12 mouse cellular contexts compared by ENCODE assay signal in genomic region chr12:13883317-13883716, GRCm38 (mm10).
"Had no signal": no experiment of that assay in that cellular context is flagged by ENCODE, and none has a peak within 500 bp of the region (broad histone marks: within the 10 kb centered on the region; RNA-seq: fewer than 3 reads in every experiment).

No protein-coding gene starts in this region.

- H3K9me3 ChIP-seq: liver, embryonic 13.5 days; midbrain, embryonic 12.5 days had no signal

- H3K4me3 ChIP-seq: liver, embryonic 13.5 days; midbrain, embryonic 12.5 days had no signal

- H3K27me3 ChIP-seq: liver, embryonic 13.5 days; midbrain, embryonic 12.5 days had no signal

- H3K4me2 ChIP-seq: liver, embryonic 13.5 days; midbrain, embryonic 12.5 days had no signal

- DNase-seq: kidney, adult 9 months; kidney, postnatal 14 days; kidney, postnatal 4 days; liver, embryonic 13.5 days; lung, adult 2 months; right cerebral cortex, postnatal 4 days; thymus, adult 2 months; thymus, postnatal 14 days; thymus, postnatal 4 days had no signal

- H3K9ac ChIP-seq: liver, embryonic 13.5 days; midbrain, embryonic 12.5 days had no signal

- H3K36me3 ChIP-seq: liver, embryonic 13.5 days; midbrain, embryonic 12.5 days had no signal

- H3K27ac ChIP-seq: liver, embryonic 13.5 days; macrophage; midbrain, embryonic 12.5 days; stomach, postnatal 0 days had no signal

- H3K4me1 ChIP-seq: liver, embryonic 13.5 days; midbrain, embryonic 12.5 days had no signal
